Mouse (Mus musculus) 3T3-L1 (cell line): Measurements from ENCODE around the gene Spty2d1.
"Not testable (repeated sequence)": the region's sequence is repeated elsewhere in the genome, so short reads cannot be mapped to it uniquely, and the experiment has no call there.

Source experiments
- DNase-seq: peaks from one replicate; pipeline ENCODE4 v3.0.0-alpha.2; 2015; ENCODE audit warnings: low read depth, low spot score

Gene Spty2d1

DNA sequence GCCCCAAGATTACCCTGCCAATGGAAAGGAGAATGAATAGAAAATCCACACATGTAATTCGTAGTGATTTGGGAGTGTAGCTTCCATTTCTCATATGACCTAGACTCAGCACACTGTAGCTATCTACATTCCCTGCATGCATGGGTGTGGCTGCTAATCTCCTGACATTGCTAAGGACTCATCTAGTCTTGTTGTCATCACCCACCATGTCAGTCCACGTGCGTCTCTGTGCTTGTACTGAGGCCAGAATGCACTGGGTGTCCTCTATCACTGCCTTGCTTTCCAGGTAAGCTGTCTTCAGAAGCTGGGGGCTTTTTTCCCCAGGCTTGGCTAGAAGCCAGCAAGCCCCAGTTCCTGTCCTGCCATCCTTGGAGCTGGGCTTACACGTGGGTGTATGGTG, 18.8 kb downstream of the Spty2d1 start:
- not testable (repeated sequence) for DNase-seq

DNA sequence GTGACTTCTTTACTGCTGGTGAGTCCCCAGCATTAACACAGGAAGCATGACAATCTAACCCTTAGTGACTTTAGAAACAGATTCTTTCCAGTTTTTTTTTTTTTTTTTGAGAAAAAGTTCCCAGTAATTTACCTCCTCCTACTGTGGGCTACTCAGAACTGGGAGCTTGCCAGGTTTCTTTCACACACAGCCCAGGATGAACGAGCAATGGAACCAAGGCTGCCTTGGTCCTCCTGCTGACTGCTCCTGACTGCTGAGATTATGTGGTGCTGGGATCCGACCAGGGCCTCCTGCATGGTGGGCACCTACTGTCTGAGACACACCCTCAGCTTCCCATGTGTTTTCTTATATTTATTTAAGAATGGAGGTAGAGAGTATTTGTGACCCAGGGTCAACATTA, 21.1 kb downstream of the Spty2d1 start:
- DNase-seq, result peak; percentile 31

DNA sequence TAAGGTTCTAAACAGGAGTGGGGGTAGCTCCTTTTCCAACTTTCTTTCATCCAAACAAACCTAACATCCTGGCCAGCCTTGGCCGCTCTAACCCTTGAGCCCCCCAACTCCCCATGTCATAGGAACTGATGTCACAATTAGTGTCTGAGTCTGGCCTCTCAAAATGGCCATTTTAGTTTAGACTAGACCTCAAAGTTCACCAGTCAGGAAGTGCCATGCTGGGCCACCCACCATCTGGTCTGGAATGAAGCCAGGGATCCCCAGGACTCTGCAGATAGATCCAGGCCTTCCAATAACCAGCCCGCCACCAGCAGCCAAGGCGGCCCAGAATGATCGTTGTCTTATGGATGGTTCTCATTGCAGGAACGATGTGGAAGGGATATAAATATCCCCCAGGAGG, 21.6 kb downstream of the Spty2d1 start:
- DNase-seq, result peak; percentile 32

GRCm38 (mm10) chr7:46985718-46986505, 22.3 kb downstream of the Spty2d1 start:
- DNase-seq, result peak; percentile 53

DNA sequence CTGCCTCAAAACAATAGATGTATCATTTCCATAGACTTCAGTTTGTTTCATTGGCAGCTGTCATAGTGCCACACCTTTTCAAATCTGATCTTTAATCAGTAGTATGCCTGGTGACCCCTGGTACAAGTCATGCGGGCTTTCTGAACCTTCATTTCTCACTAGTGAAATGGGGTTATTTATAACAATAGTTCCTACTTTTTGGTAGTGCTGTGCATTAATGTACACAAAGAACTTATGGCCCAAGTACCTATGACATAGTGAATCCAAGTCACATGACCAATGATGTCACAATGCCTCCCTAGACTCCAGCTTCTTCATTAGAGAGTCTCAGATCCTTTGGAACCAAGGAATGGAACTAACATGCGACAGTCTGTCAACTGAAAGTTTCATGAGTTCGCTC, 24.9 kb downstream of the Spty2d1 start, which contains the start of gene Gm9999:
Gene Gm9999, plus strand, starts transcription at position 301 of the 400 bp plus-strand sequence.
- DNase-seq, result no peak

GRCm38 (mm10) chr7:46975456-46975855, 32.8 kb downstream of the Spty2d1 start:
- DNase-seq, result no peak

GRCm38 (mm10) chr7:46974648-46975047, 33.6 kb downstream of the Spty2d1 start:
- DNase-seq, result no peak

GRCm38 (mm10) chr7:46969898-46970297, 38.3 kb downstream of the Spty2d1 start:
- no peak for DNase-seq

DNA sequence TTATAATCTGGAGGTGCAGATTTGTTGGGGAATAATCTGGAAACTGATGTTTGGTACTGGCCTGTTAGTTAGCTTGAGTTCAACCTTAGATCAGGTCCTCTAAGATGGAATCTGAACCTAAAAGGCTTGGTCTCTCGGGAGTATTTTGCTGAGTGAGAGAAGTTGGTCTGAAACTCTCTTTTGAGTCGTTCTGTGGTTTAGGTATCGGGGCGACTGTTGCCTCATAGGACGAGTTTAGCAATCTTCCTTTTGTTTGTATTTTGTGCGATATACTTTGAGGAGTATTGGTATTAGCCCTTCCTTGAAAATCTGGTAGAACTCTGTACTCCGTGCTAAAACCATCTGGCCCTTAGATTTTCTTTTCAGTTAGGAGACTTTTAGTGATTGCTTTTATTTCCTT, 44.1 kb downstream of the Spty2d1 start:
- peak; percentile 7 for DNase-seq

DNA sequence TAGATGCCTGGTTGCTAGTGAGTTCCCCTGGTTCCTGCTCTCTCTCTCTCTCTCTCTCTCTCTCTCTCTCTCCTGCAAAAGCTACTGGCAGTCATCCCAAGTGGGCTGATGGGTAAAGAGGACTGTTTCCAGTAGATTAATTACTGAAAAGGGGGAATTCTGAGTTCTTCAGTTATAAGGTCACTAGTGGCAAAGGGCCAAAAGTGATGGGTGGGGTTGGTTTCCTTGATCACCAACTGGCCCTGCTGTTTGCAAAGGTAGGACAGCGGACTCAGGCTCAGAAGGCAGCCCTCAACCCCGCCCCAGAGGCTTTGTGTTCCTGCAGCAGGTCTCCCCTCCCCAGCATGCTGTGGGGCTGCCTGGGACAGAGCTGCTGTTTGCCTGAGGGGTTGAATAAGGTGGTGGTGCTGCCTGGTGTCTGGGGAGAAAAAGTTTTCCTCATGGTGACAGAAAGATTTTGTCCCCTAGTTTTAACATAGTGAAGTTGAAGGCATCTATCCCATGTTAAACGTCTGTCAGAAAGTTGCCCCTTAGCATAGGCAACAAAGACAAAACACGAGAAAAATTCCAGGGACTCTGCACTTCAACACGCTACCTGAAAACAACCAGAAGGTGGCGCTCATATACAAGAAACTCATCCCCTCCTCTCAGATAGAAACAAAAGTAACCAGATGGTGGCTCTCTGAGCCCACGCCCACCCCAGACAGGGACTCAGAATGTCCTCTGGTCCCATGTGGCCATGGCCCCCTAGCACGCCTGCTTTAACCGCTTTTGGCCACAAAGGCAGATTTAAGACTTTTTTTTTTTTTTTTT, 45.2 kb downstream of the Spty2d1 start:
- peak; percentile 88 for DNase-seq

DNA sequence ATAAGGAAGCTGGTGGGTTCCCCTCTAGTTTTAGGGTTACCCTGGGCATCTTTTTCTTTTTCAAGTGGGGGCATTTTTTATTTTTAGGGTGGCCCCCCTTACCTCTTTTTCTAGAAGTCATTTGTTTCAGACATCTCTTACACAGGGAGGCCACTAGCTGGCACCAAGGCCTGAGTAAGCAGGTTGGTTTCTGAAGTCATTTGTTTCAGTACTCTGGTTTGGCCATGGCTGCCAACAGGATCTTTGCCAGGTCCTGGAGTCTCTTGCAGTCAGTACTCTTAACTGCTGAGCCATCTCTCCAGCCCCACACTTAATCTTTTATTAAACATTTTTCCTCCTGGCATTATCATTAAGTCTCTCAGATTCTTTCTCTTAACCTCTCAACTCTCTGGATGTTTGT, 46.1 kb downstream of the Spty2d1 start:
- DNase-seq, result peak; percentile 82

- DNase-seq, result peak; percentile 49
These were observed 47.2 kb downstream of the Spty2d1 start for GRCm38 (mm10) chr7:46960991-46961390.

GRCm38 (mm10) chr7:46958853-46959252, 49.4 kb downstream of the Spty2d1 start:
- peak; percentile 1 for DNase-seq

DNA sequence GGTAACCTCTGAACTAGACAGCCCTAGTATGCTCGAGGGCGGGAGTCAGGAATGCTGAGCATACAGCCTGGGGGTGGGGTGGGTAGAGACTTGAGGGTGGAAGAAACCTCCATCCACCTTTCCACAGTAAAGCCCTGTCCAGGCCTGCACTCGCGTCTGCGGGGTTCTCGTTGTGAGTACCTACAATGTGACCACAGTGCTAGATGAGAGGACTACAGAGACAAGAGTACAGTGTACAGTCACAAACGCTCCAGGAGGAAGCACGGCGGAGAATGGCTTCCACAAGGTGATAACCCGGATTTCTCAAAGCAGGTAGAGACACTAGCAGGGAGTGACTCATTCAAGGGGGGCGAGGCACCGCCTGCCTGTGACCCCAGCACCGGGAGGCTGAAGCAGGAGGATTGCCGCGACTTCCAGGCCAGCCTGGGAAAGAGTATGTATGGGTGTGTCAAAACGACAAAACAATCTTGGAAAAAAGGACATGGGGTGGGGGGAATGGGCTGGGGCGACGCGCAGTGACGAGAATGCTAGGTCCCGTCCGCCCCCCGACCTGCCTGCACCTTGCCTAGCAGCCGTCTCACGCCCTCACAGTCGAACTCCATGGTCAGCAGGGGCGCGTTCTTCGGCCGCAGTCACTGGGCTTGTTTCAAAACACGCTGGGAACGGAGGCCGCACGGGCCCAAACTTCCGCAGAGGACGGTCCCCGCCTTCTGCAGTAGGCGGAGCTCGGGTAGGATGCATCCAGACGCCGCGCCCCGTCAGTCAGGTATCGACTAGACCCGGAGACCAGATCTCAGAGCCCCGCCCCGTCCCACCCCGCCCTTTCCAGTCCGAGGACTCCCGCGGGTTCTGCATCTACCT, 50.1 kb downstream of the Spty2d1 start, which contains the start of gene Uevld:
Gene Uevld, minus strand, starts transcription at position 697 of the 861 bp plus-strand sequence.
- peak; percentile 88 for DNase-seq
